Mouse (Mus musculus) forebrain, embryonic 14.5 days (tissue): ENCODE data around the gene Gm20422. TPM values are rescaled to one million over a fixed set of nuclear protein-coding genes. Genes with fewer than 3 reads are reported as not detected.

Experiments used
- ATAC-seq: fragments of 200-750 bp; cut with Nextera tagmentation; 2 replicates; pipeline ENCODE4 v1.8.0; 2017; ENCODE audit warnings: mild to moderate bottlenecking, moderate library complexity
- DNase-seq: peaks from one replicate; pipeline ENCODE4 v3.0.0-alpha.2; 2015; ENCODE audit warnings: low spot score
- H3K27ac ChIP-seq: fragments of 300-500 bp; sonication (generic); 2 replicates; pipeline ENCODE4 v1.5.1; 2014; ENCODE audit warnings: low read depth, mild to moderate bottlenecking, control low read depth, low read length, moderate library complexity
- H3K27me3 ChIP-seq: fragments of 300-500 bp; sonication (generic); replicated peaks from 2 replicates; pipeline ENCODE4 v1.6.1; 2014; ENCODE audit warnings: low read length, control low read depth, mixed read lengths; ENCODE audit not compliant: control insufficient read depth, insufficient read depth
- H3K36me3 ChIP-seq: fragments of 300-500 bp; sonication (generic); 2 replicates; pipeline ENCODE4 v1.6.1; 2014; ENCODE audit warnings: low read length, control low read depth; ENCODE audit not compliant: control insufficient read depth, insufficient read depth
- H3K4me1 ChIP-seq: fragments of 300-500 bp; sonication (generic); 2 replicates; pipeline ENCODE4 v1.6.1; 2014; ENCODE audit warnings: antibody characterized with exemption, low read length, control low read depth; ENCODE audit not compliant: control insufficient read depth, insufficient read depth
- H3K4me2 ChIP-seq: fragments of 300-500 bp; sonication (generic); 2 replicates; pipeline ENCODE4 v1.6.1; 2014; ENCODE audit warnings: mild to moderate bottlenecking, control low read depth, low read length
- H3K4me3 ChIP-seq: fragments of 300-500 bp; sonication (generic); 2 replicates; pipeline ENCODE4 v1.5.1; 2014; ENCODE audit warnings: low read depth, low read length, control low read depth
- H3K9ac ChIP-seq: fragments of 300-500 bp; sonication (generic); 2 replicates; pipeline ENCODE4 v1.6.1; 2014; ENCODE audit warnings: mild to moderate bottlenecking, low read length, control low read depth, moderate library complexity
- H3K9me3 ChIP-seq: fragments of 300-500 bp; sonication (generic); replicated peaks from 2 replicates; pipeline ENCODE4 v1.6.1; 2016; ENCODE audit warnings: low read length, control low read depth, mixed read lengths; ENCODE audit not compliant: control insufficient read depth
- WGBS: fragments of 180-500 bp; shearing (Covaris S2); extraction: QIAGEN DNeasy Blood & Tissue Kit; methylation state at CpG from one replicate; pipeline ENCODE4 v1.1.7; 2014; 5-methylcytosine and 5-hydroxymethylcytosine counted together
- polyA plus RNA-seq: library from polyadenylated mRNA; unstranded; fragments of >200 nt; fragmentation: Nextera tagmentation; extraction: Ambion mirVana; gene quantifications from 2 replicates; pipeline ENCODE4 v1.2.1, GENCODE M21; 2014

Gm20422 gene
- polyA plus RNA-seq, 1 experiment from 2014 or later: 1.4 TPM

- DNase-seq: peak; percentile 96
- peaks cover 9% of the 10 kb centered on the region for H3K4me1 ChIP-seq
- H3K9me3 ChIP-seq: no peaks in the 10 kb centered on the region
- peak; percentile 98 for ATAC-seq
- peak within 1 kb of the TSS; percentile 87 for H3K9ac ChIP-seq
- WGBS: 3% methylated on average over 48 of the region's 48 CpGs
- no peaks in the 10 kb centered on the region for H3K27me3 ChIP-seq
- H3K27ac ChIP-seq: peak within 1 kb of the TSS; percentile 98
- H3K4me2 ChIP-seq: peak within 1 kb of the TSS; percentile 59
- peak within 1 kb of the TSS; percentile 68 for H3K4me3 ChIP-seq
- peaks cover 10% of the 10 kb centered on the region; the same call in 1 of the 2 replicates for H3K36me3 ChIP-seq
These were observed 24.9 kb downstream of the Gm20422 start, which contains the start of gene Zfp963 for GRCm38 (mm10) chr8:69749544-69750454. Gene Zfp963 (minus strand): TSS chr8:69749970.

GRCm38 (mm10) chr8:69741231-69741630 is 33.5 kb downstream of the Gm20422 start:
- H3K27me3 ChIP-seq: no peaks in the 10 kb centered on the region
- no peak overlapping the region for H3K4me3 ChIP-seq
- H3K9me3 ChIP-seq: no peaks in the 10 kb centered on the region
- DNase-seq: no peak
- H3K9ac ChIP-seq: no peak overlapping the region
- ATAC-seq: no peak
- no peaks in the 10 kb centered on the region for H3K4me1 ChIP-seq
- H3K4me2 ChIP-seq: no peak overlapping the region
- no peak overlapping the region for H3K27ac ChIP-seq
- peaks cover 18% of the 10 kb centered on the region for H3K36me3 ChIP-seq
- WGBS: 80% methylated on average over 2 of the region's 2 CpGs

GRCm38 (mm10) chr8:69740763-69741162 is 33.9 kb downstream of the Gm20422 start:
- Histone ChIP-seq H3K4me3 (no peak overlapping the region), H3K4me2 (no peak overlapping the region), H3K27me3 (no peaks in the 10 kb centered on the region), H3K27ac (no peak overlapping the region), H3K9me3 (no peaks in the 10 kb centered on the region), H3K4me1 (no peaks in the 10 kb centered on the region), H3K9ac (no peak overlapping the region), H3K36me3 (peaks cover 18% of the 10 kb centered on the region)
- no peak for ATAC-seq
- 85% methylated on average over 6 of the region's 6 CpGs for whole genome bisulfite sequencing
- no peak for DNase-seq

GRCm38 (mm10) chr8:69735495-69735894 is 39.2 kb downstream of the Gm20422 start:
- Histone ChIP-seq H3K4me1 (no peaks in the 10 kb centered on the region), H3K9me3 (no peaks in the 10 kb centered on the region), H3K27me3 (no peaks in the 10 kb centered on the region), H3K36me3 (no peaks in the 10 kb centered on the region), H3K9ac (no peak overlapping the region), H3K4me3 (no peak overlapping the region), H3K4me2 (no peak overlapping the region), H3K27ac (no peak overlapping the region)
- ATAC-seq (no peak), DNase-seq (no peak)
- WGBS: 87% methylated on average over 1 of the region's 1 CpGs

DNA sequence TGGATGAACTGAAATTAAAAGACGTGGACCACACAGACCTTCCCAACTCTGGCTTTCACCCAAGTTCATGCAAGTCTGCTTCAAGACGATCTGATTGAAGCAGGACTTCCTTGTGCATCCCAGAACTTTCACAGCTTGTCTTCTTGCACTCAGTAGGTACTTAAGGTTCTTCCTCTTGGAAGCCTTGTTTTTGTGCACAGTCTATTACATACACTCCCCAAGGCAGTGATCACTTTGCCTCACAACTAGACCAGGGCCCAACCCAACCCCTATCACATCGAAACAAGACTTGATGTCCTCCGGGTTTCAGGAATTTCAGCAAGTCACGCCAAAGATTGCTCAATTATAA is 57.5 kb downstream of the Gm20422 start:
- 44% methylated on average over 5 of the region's 5 CpGs for WGBS
- ATAC-seq: peak; percentile 35
- H3K9me3 ChIP-seq: no peaks in the 10 kb centered on the region

GRCm38 (mm10) chr8:69716403-69717231 is 58.1 kb downstream of the Gm20422 start:
- Histone ChIP-seq H3K4me2 (peak overlapping the region; percentile 56), H3K9ac (peak overlapping the region; percentile 93), H3K27ac (peak overlapping the region; percentile 100), H3K4me1 (peaks cover 10% of the 10 kb centered on the region), H3K36me3 (peaks cover 12% of the 10 kb centered on the region; the same call in 1 of the 2 replicates), H3K4me3 (peak overlapping the region; percentile 86), H3K9me3 (no peaks in the 10 kb centered on the region), H3K27me3 (no peaks in the 10 kb centered on the region)
- WGBS: under 1% methylated on average over 52 of the region's 52 CpGs
- DNase-seq: peak; percentile 100
- peak; percentile 99 for ATAC-seq

More for the DNA sequence above, 57.5 kb downstream of the Gm20422 start:
- H3K9ac ChIP-seq: no peak overlapping the region
- peak overlapping the region; percentile 63; the same call in 1 of the 2 replicates for H3K27ac ChIP-seq
- peaks cover 10% of the 10 kb centered on the region for H3K4me1 ChIP-seq
- no peak for DNase-seq
- H3K27me3 ChIP-seq: no peaks in the 10 kb centered on the region
- H3K4me3 ChIP-seq: peak overlapping the region; percentile 86
- H3K36me3 ChIP-seq: peaks cover 9% of the 10 kb centered on the region; the same call in 1 of the 2 replicates
- H3K4me2 ChIP-seq: peak overlapping the region; percentile 56

DNA sequence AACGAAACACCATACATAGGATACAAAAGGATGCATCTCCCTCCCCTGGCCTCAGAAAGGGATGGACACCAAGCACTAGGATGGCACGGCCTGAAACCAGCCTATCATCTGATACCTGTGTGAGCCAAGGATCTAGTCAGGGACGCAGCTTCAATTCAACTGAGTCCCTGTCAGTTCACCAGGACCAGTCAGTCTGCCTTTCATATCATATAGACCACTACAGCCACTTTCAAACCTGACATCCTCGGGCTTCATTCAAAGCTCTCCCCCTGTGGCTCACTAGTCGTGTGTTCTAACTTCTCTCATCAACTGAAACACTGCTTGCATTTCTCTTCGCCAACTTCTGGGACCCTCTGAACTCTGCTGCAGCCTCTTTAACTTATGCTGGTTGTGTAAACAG is 59.3 kb downstream of the Gm20422 start:
- Histone ChIP-seq H3K4me1 (peaks cover 10% of the 10 kb centered on the region), H3K27ac (no peak overlapping the region), H3K27me3 (no peaks in the 10 kb centered on the region), H3K9me3 (no peaks in the 10 kb centered on the region), H3K4me3 (peak overlapping the region; percentile 86), H3K9ac (peak overlapping the region; percentile 1; the same call in 1 of the 2 replicates), H3K4me2 (peak overlapping the region; percentile 56), H3K36me3 (peaks cover 15% of the 10 kb centered on the region; the same call in 1 of the 2 replicates)
- WGBS: 81% methylated on average over 6 of the region's 6 CpGs
- DNase-seq: no peak
- ATAC-seq: no peak

GRCm38 (mm10) chr8:69713516-69713915 is 61.2 kb downstream of the Gm20422 start:
- Histone ChIP-seq H3K27ac (no peak overlapping the region), H3K9me3 (no peaks in the 10 kb centered on the region), H3K4me3 (no peak overlapping the region), H3K9ac (no peak overlapping the region), H3K27me3 (no peaks in the 10 kb centered on the region), H3K4me1 (peaks cover 10% of the 10 kb centered on the region), H3K4me2 (no peak overlapping the region), H3K36me3 (peaks cover 33% of the 10 kb centered on the region)
- no peak for ATAC-seq
- no peak for DNase-seq
- WGBS: 93% methylated on average over 8 of the region's 8 CpGs
